Mouse (Mus musculus) megakaryocyte, embryonic 14.5 days (primary cell): ENCODE results near the gene Gigyf1. TPM values are rescaled to one million over a fixed set of nuclear protein-coding genes. Genes with fewer than 3 reads are reported as not detected.

Source experiments
- H3K27me3 ChIP-seq: replicated peaks from 2 replicates; pipeline ENCODE3; 2012; ENCODE audit warnings: inconsistent platforms
- H3K36me3 ChIP-seq: replicated peaks from 2 replicates; pipeline ENCODE3; 2012; ENCODE audit warnings: low read length, inconsistent platforms, mixed read lengths
- H3K4me1 ChIP-seq: 2 replicates; pipeline ENCODE4 v1.6.1; 2012; ENCODE audit warnings: inconsistent platforms
- H3K4me3 ChIP-seq: replicated peaks from 2 replicates; pipeline ENCODE3; 2012; ENCODE audit warnings: moderate library complexity, mild to moderate bottlenecking, inconsistent platforms
- H3K9me3 ChIP-seq: 2 replicates; pipeline ENCODE4 v1.6.1; 2012; ENCODE audit warnings: inconsistent platforms
- FLI1 ChIP-seq: IDR thresholded peaks from 2 replicates; pipeline ENCODE4 v1.6.1; 2012; ENCODE audit warnings: low read length, inconsistent platforms, mixed read lengths
- GATA1 ChIP-seq: IDR thresholded peaks from 3 replicates; pipeline ENCODE4 v1.6.1; 2012; ENCODE audit warnings: mixed read lengths, low read length, inconsistent platforms, borderline replicate concordance
- polyA plus RNA-seq: library from polyadenylated mRNA; stranded (reverse); fragments of >175 nt; gene quantifications from 2 replicates; pipeline ENCODE4 v1.2.3, GENCODE M21; 2012; ENCODE audit warnings: low replicate concordance; ENCODE audit not compliant: insufficient read depth

Gene Gigyf1
- polyA plus RNA-seq, 1 experiment = 15.3 TPM

GRCm38 (mm10) chr5:137493831-137494230, 24.5 kb upstream of the Gigyf1 start:
- H3K4me1 ChIP-seq = no peaks in the 10 kb centered on the region
- H3K27me3 ChIP-seq = peaks cover 26% of the 10 kb centered on the region
- no peak overlapping the region for H3K4me3 ChIP-seq
- TF ChIP-seq GATA1 = no peak
- TF ChIP-seq FLI1 = no peak
- H3K36me3 ChIP-seq = no peaks in the 10 kb centered on the region
- H3K9me3 ChIP-seq = no peaks in the 10 kb centered on the region

GRCm38 (mm10) chr5:137500186-137500585, 18.2 kb upstream of the Gigyf1 start:
- Histone ChIP-seq H3K4me1 (peaks cover 36% of the 10 kb centered on the region), H3K9me3 (no peaks in the 10 kb centered on the region), H3K4me3 (no peak overlapping the region), H3K36me3 (peaks cover 10% of the 10 kb centered on the region), H3K27me3 (no peaks in the 10 kb centered on the region)
- TF ChIP-seq FLI1 (no peak), GATA1 (no peak)

- Histone ChIP-seq H3K36me3 (peaks cover 10% of the 10 kb centered on the region), H3K4me3 (peak within 1 kb of the TSS; percentile 99)
- TF ChIP-seq FLI1 (no peak), GATA1 (peak; percentile 91)
These were observed 16.4 kb upstream of the Gigyf1 start, which contains the start of gene Pop7 for GRCm38 (mm10) chr5:137501709-137502666. Gene Pop7, minus strand, starts transcription at chr5:137502518.

GRCm38 (mm10) chr5:137502667-137503110, 15.7 kb upstream of the Gigyf1 start:
- peaks cover 36% of the 10 kb centered on the region for H3K4me1 ChIP-seq
- peaks cover 2% of the 10 kb centered on the region; the same call in 1 of the 2 replicates for H3K9me3 ChIP-seq
- H3K27me3 ChIP-seq = no peaks in the 10 kb centered on the region
- TF ChIP-seq FLI1 = no peak
- TF ChIP-seq GATA1 = no peak
- peak overlapping the region; percentile 99 for H3K4me3 ChIP-seq
- peaks cover 10% of the 10 kb centered on the region for H3K36me3 ChIP-seq

More at GRCm38 (mm10) chr5:137501709-137502666, 16.4 kb upstream of the Gigyf1 start, which contains the start of gene Pop7:
- H3K27me3 ChIP-seq = no peaks in the 10 kb centered on the region
- peaks cover 36% of the 10 kb centered on the region for H3K4me1 ChIP-seq
- H3K9me3 ChIP-seq = peaks cover 2% of the 10 kb centered on the region; the same call in 1 of the 2 replicates

GRCm38 (mm10) chr5:137504041-137504440, 14.3 kb upstream of the Gigyf1 start:
- no peak for TF ChIP-seq GATA1
- no peak for TF ChIP-seq FLI1

GRCm38 (mm10) chr5:137510014-137510501, 8.3 kb upstream of the Gigyf1 start:
- peaks cover 11% of the 10 kb centered on the region for H3K36me3 ChIP-seq
- TF ChIP-seq FLI1 = no peak
- TF ChIP-seq GATA1 = no peak
- peak overlapping the region; percentile 95 for H3K4me3 ChIP-seq
- no peaks in the 10 kb centered on the region for H3K27me3 ChIP-seq
- H3K4me1 ChIP-seq = peaks cover 51% of the 10 kb centered on the region
- peaks cover 2% of the 10 kb centered on the region; the same call in 1 of the 2 replicates for H3K9me3 ChIP-seq

More at GRCm38 (mm10) chr5:137504041-137504440, 14.3 kb upstream of the Gigyf1 start:
- Histone ChIP-seq H3K4me1 (peaks cover 36% of the 10 kb centered on the region), H3K9me3 (peaks cover 2% of the 10 kb centered on the region; the same call in 1 of the 2 replicates), H3K36me3 (peaks cover 10% of the 10 kb centered on the region), H3K27me3 (no peaks in the 10 kb centered on the region), H3K4me3 (peak overlapping the region; percentile 7)

GRCm38 (mm10) chr5:137510573-137511390, 7.6 kb upstream of the Gigyf1 start:
- H3K27me3 ChIP-seq = no peaks in the 10 kb centered on the region
- H3K4me1 ChIP-seq = peaks cover 55% of the 10 kb centered on the region
- H3K36me3 ChIP-seq = peaks cover 11% of the 10 kb centered on the region
- peak overlapping the region; percentile 95 for H3K4me3 ChIP-seq
- TF ChIP-seq FLI1 (no peak), GATA1 (no peak)
- peaks cover under 1% of the 10 kb centered on the region; the same call in 1 of the 2 replicates for H3K9me3 ChIP-seq

- Histone ChIP-seq H3K4me1 (peaks cover 62% of the 10 kb centered on the region), H3K36me3 (peaks cover 11% of the 10 kb centered on the region), H3K27me3 (no peaks in the 10 kb centered on the region), H3K4me3 (peak overlapping the region; percentile 95), H3K9me3 (no peaks in the 10 kb centered on the region)
- TF ChIP-seq FLI1 (no peak), GATA1 (no peak)
These were observed 6.6 kb upstream of the Gigyf1 start for GRCm38 (mm10) chr5:137511706-137512105.
